Mouse (Mus musculus) MEL (cell line): ENCODE data around the gene Il5.

ENCODE experiments used
- CHD2 ChIP-seq: IDR thresholded peaks from 2 replicates; pipeline ENCODE4 v1.6.1; 2011; ENCODE audit warnings: low read length, improper control_type of control experiment
- CTCF ChIP-seq, 3 experiments: IDR thresholded peaks in 2 of 3; conservative IDR thresholded peaks in 1 of 3; 2 replicates each; pipeline ENCODE4 v1.5.1; 2011 to 2012; ENCODE audit warnings: low read length in 3 of 3, low read depth in 2 of 3, mild to moderate bottlenecking in 2 of 3, improper control_type of control experiment in 1 of 3, inconsistent platforms in 1 of 3, mixed read lengths in 1 of 3, moderate library complexity in 1 of 3; ENCODE audit not compliant: control insufficient read depth in 1 of 3, insufficient read depth in 1 of 3, poor library complexity in 1 of 3, severe bottlenecking in 1 of 3
- GATA1 ChIP-seq: IDR thresholded peaks from 2 replicates; pipeline ENCODE4 v1.6.1; 2011; ENCODE audit warnings: low read depth, low read length, improper control_type of control experiment
- POLR2A ChIP-seq, 2 experiments: IDR thresholded peaks; 2 replicates each; pipeline ENCODE4 v1.6.1; 2011 to 2012; ENCODE audit warnings: low read length in 2 of 2, mild to moderate bottlenecking in 2 of 2, control low read depth in 1 of 2, improper control_type of control experiment in 1 of 2, low read depth in 1 of 2, moderate library complexity in 1 of 2; ENCODE audit not compliant: control insufficient read depth in 1 of 2, insufficient read depth in 1 of 2, poor library complexity in 1 of 2
- POLR2AphosphoS2 ChIP-seq: IDR thresholded peaks from 2 replicates; pipeline ENCODE4 v1.6.1; 2011; ENCODE audit warnings: low read length, improper control_type of control experiment

GRCm38 (mm10) chr11:53720715-53721114 is at the start of gene Il5:
- no peak for TF ChIP-seq POLR2A (IDR thresholded peaks at IDR 0.05; ENCODE audit: control insufficient read depth in 1 of 2, insufficient read depth in 1 of 2, low read depth in 1 of 2, low read length in 2 of 2, poor library complexity in 1 of 2)
- TF ChIP-seq CHD2, result no peak
- no peak for TF ChIP-seq POLR2AphosphoS2
- TF ChIP-seq CTCF (IDR thresholded peaks at IDR 0.05 in 2 of 3, conservative IDR thresholded peaks at IDR 0.05 in 1 of 3; ENCODE audit: control insufficient read depth in 1 of 3, insufficient read depth in 1 of 3, low read depth in 2 of 3, low read length in 3 of 3, poor library complexity in 1 of 3, severe bottlenecking in 1 of 3), result no peak
- no peak for TF ChIP-seq GATA1
